Mouse (Mus musculus) testis, postnatal 10 days (tissue): ENCODE data around the gene Glis3.

Source experiments
- DNase-seq: peaks from one replicate; pipeline ENCODE4 v3.0.0; 2021; ENCODE audit warnings: low spot score

Glis3 gene

GRCm38 (mm10) chr19:28473621-28474020, 206.3 kb downstream of the Glis3 start:
- DNase-seq, result no peak

GRCm38 (mm10) chr19:28471144-28471543, 208.7 kb downstream of the Glis3 start:
- no peak for DNase-seq

- DNase-seq, result no peak
Measured at GRCm38 (mm10) chr19:28465779-28466178, 214.1 kb downstream of the Glis3 start.

- DNase-seq, result no peak
Measured at GRCm38 (mm10) chr19:28454331-28454730, 225.5 kb downstream of the Glis3 start.

GRCm38 (mm10) chr19:28452951-28453520, 226.8 kb downstream of the Glis3 start:
- no peak for DNase-seq

- DNase-seq, result no peak
Measured at GRCm38 (mm10) chr19:28448811-28449210, 231.1 kb downstream of the Glis3 start.

GRCm38 (mm10) chr19:28442161-28442560, 237.7 kb downstream of the Glis3 start:
- DNase-seq, result no peak

GRCm38 (mm10) chr19:28436457-28437148, 243.3 kb downstream of the Glis3 start:
- no peak for DNase-seq

- no peak for DNase-seq
Measured at GRCm38 (mm10) chr19:28428220-28428816, 251.6 kb downstream of the Glis3 start.

GRCm38 (mm10) chr19:28424180-28424579, 255.7 kb downstream of the Glis3 start:
- no peak for DNase-seq

GRCm38 (mm10) chr19:28422939-28423338, 256.9 kb downstream of the Glis3 start:
- DNase-seq, result no peak

GRCm38 (mm10) chr19:28416069-28416468, 263.8 kb downstream of the Glis3 start:
- DNase-seq, result no peak

GRCm38 (mm10) chr19:28408787-28409186, 271.1 kb downstream of the Glis3 start:
- DNase-seq, result no peak

- DNase-seq, result no peak
Measured at GRCm38 (mm10) chr19:28402956-28403355, 276.9 kb downstream of the Glis3 start.

GRCm38 (mm10) chr19:28395584-28395861, 284.4 kb downstream of the Glis3 start:
- DNase-seq, result no peak

- no peak for DNase-seq
Measured at GRCm38 (mm10) chr19:28394826-28395583, 284.9 kb downstream of the Glis3 start.

- no peak for DNase-seq
Measured at GRCm38 (mm10) chr19:28393766-28394165, 286.1 kb downstream of the Glis3 start.

GRCm38 (mm10) chr19:28392838-28393237, 287.0 kb downstream of the Glis3 start:
- DNase-seq, result no peak

- DNase-seq, result no peak
Measured at GRCm38 (mm10) chr19:28390920-28391319, 289.0 kb downstream of the Glis3 start.

- DNase-seq, result no peak
Measured at GRCm38 (mm10) chr19:28389146-28389545, 290.7 kb downstream of the Glis3 start.

GRCm38 (mm10) chr19:28383425-28383824, 296.5 kb downstream of the Glis3 start:
- no peak for DNase-seq

- DNase-seq, result no peak
Measured at GRCm38 (mm10) chr19:28382168-28382911, 297.5 kb downstream of the Glis3 start.
